Mouse (Mus musculus): ENCODE results near the gene Clic1. TPM values are rescaled to one million over a fixed set of nuclear protein-coding genes. Genes with fewer than 3 reads are reported as not detected.

The Clic1 gene
- total RNA-seq, 2 experiments from 2014 or later: 87.2 to 89.7 TPM

GRCm38 (mm10) chr17:35063466-35063865, 13.7 kb downstream of the Clic1 start:
- no peak for DNase-seq (ENCODE audit: low spot score in 2 of 2)

GRCm38 (mm10) chr17:35064378-35064877, 14.7 kb downstream of the Clic1 start:
- DNase-seq (ENCODE audit: low spot score in 2 of 2): no peak

GRCm38 (mm10) chr17:35064951-35065947, 15.5 kb downstream of the Clic1 start, which contains the start of gene Ly6g6c:
Ly6g6c (plus strand) TSS chr17:35065388.
- peak in 1 of 2 experiments; percentile 41 for DNase-seq (ENCODE audit: low spot score in 2 of 2)

GRCm38 (mm10) chr17:35066084-35066483, 16.3 kb downstream of the Clic1 start, which contains the start of gene Mpig6b:
Mpig6b (minus strand) TSS chr17:35066184.
- DNase-seq (ENCODE audit: low spot score in 2 of 2): no peak

GRCm38 (mm10) chr17:35068213-35068914, 18.6 kb downstream of the Clic1 start:
- no peak for DNase-seq (ENCODE audit: low spot score in 2 of 2)

GRCm38 (mm10) chr17:35070556-35071229, 20.9 kb downstream of the Clic1 start:
- DNase-seq (ENCODE audit: low spot score in 2 of 2): no peak

GRCm38 (mm10) chr17:35071454-35071853, 21.7 kb downstream of the Clic1 start:
- no peak for DNase-seq (ENCODE audit: low spot score in 2 of 2)

GRCm38 (mm10) chr17:35074097-35074496, 24.3 kb downstream of the Clic1 start:
- DNase-seq (ENCODE audit: low spot score in 2 of 2): no peak

GRCm38 (mm10) chr17:35076507-35077176, 26.9 kb downstream of the Clic1 start, which contains the start of gene Ly6g6e:
Ly6g6e (plus strand) TSS chr17:35076902.
- no peak for DNase-seq (ENCODE audit: low spot score in 2 of 2)

GRCm38 (mm10) chr17:35077285-35077684, 27.5 kb downstream of the Clic1 start:
- DNase-seq (ENCODE audit: low spot score in 2 of 2): no peak

GRCm38 (mm10) chr17:35077786-35078233, 28.0 kb downstream of the Clic1 start, which contains the start of gene Ly6g6d:
Ly6g6d (minus strand) TSS chr17:35078065.
- no peak for DNase-seq (ENCODE audit: low spot score in 2 of 2)

- DNase-seq (ENCODE audit: low spot score in 2 of 2): no peak
Measured at GRCm38 (mm10) chr17:35079778-35080177, 30.0 kb downstream of the Clic1 start.

- DNase-seq (ENCODE audit: low spot score in 2 of 2): no peak
Measured at GRCm38 (mm10) chr17:35080248-35080647, 30.5 kb downstream of the Clic1 start.

- no peak for DNase-seq (ENCODE audit: low spot score in 2 of 2)
Measured at GRCm38 (mm10) chr17:35080710-35081109, 30.9 kb downstream of the Clic1 start.

- DNase-seq (ENCODE audit: low spot score in 2 of 2): no peak
Measured at GRCm38 (mm10) chr17:35082841-35083576, 33.2 kb downstream of the Clic1 start.

- DNase-seq (ENCODE audit: low spot score in 2 of 2): no peak
Measured at GRCm38 (mm10) chr17:35083929-35084497, 34.2 kb downstream of the Clic1 start.

GRCm38 (mm10) chr17:35085208-35085865, 35.6 kb downstream of the Clic1 start, which contains the start of gene Ly6g6f:
Ly6g6f (minus strand) TSS chr17:35085610.
- DNase-seq (ENCODE audit: low spot score in 2 of 2): no peak

GRCm38 (mm10) chr17:35088151-35088550, 38.4 kb downstream of the Clic1 start:
- DNase-seq (ENCODE audit: low spot score in 2 of 2): no peak
